Mouse (Mus musculus) left cerebral cortex, adult 18-20 months (tissue): ENCODE results near the gene Stxbp1. TPM values are rescaled to one million over a fixed set of nuclear protein-coding genes. Genes with fewer than 3 reads are reported as not detected.

Experiments used
- DNase-seq, 2 experiments: peaks; one replicate each; pipeline ENCODE4 v3.0.0; 2021 to 2022; ENCODE audit warnings: low spot score in 2 of 2, mixed read lengths in 1 of 2
- total RNA-seq, 2 experiments: library from RNA; stranded (reverse); gene quantifications; 2 replicates each; pipeline ENCODE4 v1.2.3; 2021

Gene Stxbp1
- total RNA-seq, 2 experiments from 2014 or later, result 951 to 1,006 TPM

- peak; percentile 96 to 97 for DNase-seq
These were observed 89.8 kb downstream of the Stxbp1 start, which contains the start of gene Tor2a for GRCm38 (mm10) chr2:32757056-32757845. Gene Tor2a, plus strand, starts transcription at chr2:32757234.

- no peak for DNase-seq
These were observed 90.4 kb downstream of the Stxbp1 start for GRCm38 (mm10) chr2:32756674-32757055.

GRCm38 (mm10) chr2:32752181-32752580 lies 94.9 kb downstream of the Stxbp1 start:
- DNase-seq, result no peak

GRCm38 (mm10) chr2:32751665-32752033 lies 95.4 kb downstream of the Stxbp1 start:
- no peak for DNase-seq

GRCm38 (mm10) chr2:32750887-32751664 lies 96.0 kb downstream of the Stxbp1 start:
- DNase-seq, result no peak

GRCm38 (mm10) chr2:32750199-32750598 lies 96.8 kb downstream of the Stxbp1 start:
- DNase-seq, result no peak

- DNase-seq, result no peak
These were observed 98.0 kb downstream of the Stxbp1 start for GRCm38 (mm10) chr2:32749082-32749481.

GRCm38 (mm10) chr2:32744272-32744982 lies 102.6 kb downstream of the Stxbp1 start:
- no peak for DNase-seq

GRCm38 (mm10) chr2:32742173-32742531 lies 104.9 kb downstream of the Stxbp1 start:
- DNase-seq, result peak; percentile 82 to 92

GRCm38 (mm10) chr2:32741273-32742172 lies 105.5 kb downstream of the Stxbp1 start:
- peak; percentile 67 to 72 for DNase-seq

GRCm38 (mm10) chr2:32740916-32741272 lies 106.2 kb downstream of the Stxbp1 start, which contains the start of gene 6330409D20Rik:
Gene 6330409D20Rik, minus strand, starts transcription at chr2:32741016.
- DNase-seq, result no peak

- DNase-seq, result no peak
These were observed 107.7 kb downstream of the Stxbp1 start for GRCm38 (mm10) chr2:32739311-32739710.

Other genes with a start within 250 kb of the Stxbp1 start
- gene St6galnac6, start 247.5 kb downstream of the Stxbp1 start, total RNA-seq, result 100 to 1,000 TPM; 113 to 130 TPM
- gene Ak1, start 225.5 kb downstream of the Stxbp1 start, total RNA-seq, result 100 to 1,000 TPM; 151 to 160 TPM
- 10 to 100 TPM; 18.4 to 19.9 TPM for gene Eng, start 200.7 kb downstream of the Stxbp1 start, total RNA-seq
- gene Fpgs, start 143.1 kb downstream of the Stxbp1 start, total RNA-seq, result 1 to 10 TPM; 7.6 to 9.0 TPM
- 100 to 1,000 TPM; 128 to 133 TPM for gene Cdk9, start 134.2 kb downstream of the Stxbp1 start, total RNA-seq
- gene Sh2d3c, start 126.2 kb downstream of the Stxbp1 start, total RNA-seq, result 10 to 100 TPM; 27.9 to 35.5 TPM
- gene 6330409D20Rik, start 106.2 kb downstream of the Stxbp1 start, total RNA-seq, result 1 to 10 TPM; 2.2 to 2.8 TPM
- 10 to 100 TPM; 28.7 to 34.3 TPM for gene Tor2a, start 90.0 kb downstream of the Stxbp1 start, total RNA-seq
- gene Ttc16, start 71.6 kb downstream of the Stxbp1 start, total RNA-seq, result 1 to 10 TPM in 1 of 2 experiments, under 1 TPM in 1; 0.88 to 1.0 TPM
- 10 to 100 TPM in 1 of 2 experiments, 1 to 10 TPM in 1; 8.1 to 10.2 TPM for gene Ptrh1, start 71.5 kb downstream of the Stxbp1 start, total RNA-seq
- under 1 TPM; 0.28 to 0.33 TPM for gene Cfap157, start 62.8 kb downstream of the Stxbp1 start, total RNA-seq
- 10 to 100 TPM; 29.6 to 35.3 TPM for gene Fam129b, start 28.9 kb upstream of the Stxbp1 start, total RNA-seq
- 100 to 1,000 TPM; 114 to 120 TPM for gene Rpl12, start 114.3 kb upstream of the Stxbp1 start, total RNA-seq
- 10 to 100 TPM; 38.7 to 44.6 TPM for gene Lrsam1, start 114.4 kb upstream of the Stxbp1 start, total RNA-seq
- gene Slc2a8, start 134.8 kb upstream of the Stxbp1 start, total RNA-seq, result 10 to 100 TPM; 24.0 to 26.1 TPM